Mouse (Mus musculus): Measurements from ENCODE around the gene Aqp6. TPM values are rescaled to one million over a fixed set of nuclear protein-coding genes. Genes with fewer than 3 reads are reported as not detected.

The Aqp6 gene
- polyA plus RNA-seq, 1 experiment = 0.46 TPM

- Histone ChIP-seq H3K27ac (ENCODE audit: insufficient read depth, low read length) (no peak overlapping the region), H3K4me1 (ENCODE audit: control insufficient read depth, insufficient read depth, low read length) (no peaks in the 10 kb centered on the region; the same call in 1 of the 2 replicates), H3K4me3 (ENCODE audit: insufficient read depth, low read length) (no peak overlapping the region)
- TF ChIP-seq CTCF (IDR thresholded peaks at IDR 0.05; ENCODE audit: extremely low read depth, insufficient read depth, low read length) (no peak), POLR2A (IDR thresholded peaks at IDR 0.05; ENCODE audit: extremely low read depth, insufficient read depth, low read length) (no peak)
Observed at GRCm38 (mm10) chr15:99584407-99585202, 16.6 kb upstream of the Aqp6 start.

- Histone ChIP-seq H3K27ac (ENCODE audit: insufficient read depth, low read length) (no peak overlapping the region), H3K4me3 (ENCODE audit: insufficient read depth, low read length) (no peak overlapping the region), H3K4me1 (ENCODE audit: control insufficient read depth, insufficient read depth, low read length) (no peaks in the 10 kb centered on the region; the same call in 1 of the 2 replicates)
- no peak for TF ChIP-seq CTCF (IDR thresholded peaks at IDR 0.05; ENCODE audit: extremely low read depth, insufficient read depth, low read length)
- no peak for TF ChIP-seq POLR2A (IDR thresholded peaks at IDR 0.05; ENCODE audit: extremely low read depth, insufficient read depth, low read length)
Observed at GRCm38 (mm10) chr15:99585741-99586140, 15.5 kb upstream of the Aqp6 start.

- Histone ChIP-seq H3K4me1 (ENCODE audit: control insufficient read depth, insufficient read depth, low read length) (no peaks in the 10 kb centered on the region; the same call in 1 of the 2 replicates), H3K4me3 (ENCODE audit: insufficient read depth, low read length) (no peak overlapping the region), H3K27ac (ENCODE audit: insufficient read depth, low read length) (no peak overlapping the region)
- no peak for TF ChIP-seq POLR2A (IDR thresholded peaks at IDR 0.05; ENCODE audit: extremely low read depth, insufficient read depth, low read length)
- TF ChIP-seq CTCF (IDR thresholded peaks at IDR 0.05; ENCODE audit: extremely low read depth, insufficient read depth, low read length) = no peak
Observed at GRCm38 (mm10) chr15:99586525-99586924, 14.7 kb upstream of the Aqp6 start.

- Histone ChIP-seq H3K4me1 (ENCODE audit: control insufficient read depth, insufficient read depth, low read length) (no peaks in the 10 kb centered on the region), H3K27ac (ENCODE audit: insufficient read depth, low read length) (no peak overlapping the region), H3K4me3 (ENCODE audit: insufficient read depth, low read length) (no peak overlapping the region)
- TF ChIP-seq POLR2A (IDR thresholded peaks at IDR 0.05; ENCODE audit: extremely low read depth, insufficient read depth, low read length) = no peak
- no peak for TF ChIP-seq CTCF (IDR thresholded peaks at IDR 0.05; ENCODE audit: extremely low read depth, insufficient read depth, low read length)
Observed at GRCm38 (mm10) chr15:99589237-99589636, 12.0 kb upstream of the Aqp6 start.

- TF ChIP-seq CTCF (IDR thresholded peaks at IDR 0.05; ENCODE audit: extremely low read depth, insufficient read depth, low read length) (no peak), POLR2A (IDR thresholded peaks at IDR 0.05; ENCODE audit: extremely low read depth, insufficient read depth, low read length) (no peak)
- no peak overlapping the region for H3K4me3 ChIP-seq (ENCODE audit: insufficient read depth, low read length)
Observed at GRCm38 (mm10) chr15:99589704-99590103, 11.5 kb upstream of the Aqp6 start.

GRCm38 (mm10) chr15:99590429-99591084 is 10.6 kb upstream of the Aqp6 start, which contains the start of gene Aqp5:
Aqp5 (plus strand) TSS chr15:99590782.
- Histone ChIP-seq H3K4me3 (ENCODE audit: insufficient read depth, low read length) (no peak within 1 kb of the TSS), H3K27ac (ENCODE audit: insufficient read depth, low read length) (no peak within 1 kb of the TSS), H3K4me1 (ENCODE audit: control insufficient read depth, insufficient read depth, low read length) (no peaks in the 10 kb centered on the region)
- no peak for TF ChIP-seq CTCF (IDR thresholded peaks at IDR 0.05; ENCODE audit: extremely low read depth, insufficient read depth, low read length)
- no peak for TF ChIP-seq POLR2A (IDR thresholded peaks at IDR 0.05; ENCODE audit: extremely low read depth, insufficient read depth, low read length)

More at GRCm38 (mm10) chr15:99589704-99590103, 11.5 kb upstream of the Aqp6 start:
- no peaks in the 10 kb centered on the region for H3K4me1 ChIP-seq (ENCODE audit: control insufficient read depth, insufficient read depth, low read length)
- H3K27ac ChIP-seq (ENCODE audit: insufficient read depth, low read length) = no peak overlapping the region

GRCm38 (mm10) chr15:99592177-99592576 is 9.0 kb upstream of the Aqp6 start:
- TF ChIP-seq CTCF (IDR thresholded peaks at IDR 0.05; ENCODE audit: extremely low read depth, insufficient read depth, low read length) = no peak
- TF ChIP-seq POLR2A (IDR thresholded peaks at IDR 0.05; ENCODE audit: extremely low read depth, insufficient read depth, low read length) = no peak
- Histone ChIP-seq H3K27ac (ENCODE audit: insufficient read depth, low read length) (no peak overlapping the region), H3K4me1 (ENCODE audit: control insufficient read depth, insufficient read depth, low read length) (no peaks in the 10 kb centered on the region), H3K4me3 (ENCODE audit: insufficient read depth, low read length) (no peak overlapping the region)

GRCm38 (mm10) chr15:99592877-99593276 is 8.3 kb upstream of the Aqp6 start:
- Histone ChIP-seq H3K4me1 (ENCODE audit: control insufficient read depth, insufficient read depth, low read length) (no peaks in the 10 kb centered on the region), H3K27ac (ENCODE audit: insufficient read depth, low read length) (no peak overlapping the region), H3K4me3 (ENCODE audit: insufficient read depth, low read length) (no peak overlapping the region)
- TF ChIP-seq CTCF (IDR thresholded peaks at IDR 0.05; ENCODE audit: extremely low read depth, insufficient read depth, low read length) (no peak), POLR2A (IDR thresholded peaks at IDR 0.05; ENCODE audit: extremely low read depth, insufficient read depth, low read length) (no peak)

- no peak overlapping the region for H3K4me3 ChIP-seq (ENCODE audit: insufficient read depth, low read length)
- no peak for TF ChIP-seq CTCF (IDR thresholded peaks at IDR 0.05; ENCODE audit: extremely low read depth, insufficient read depth, low read length)
- TF ChIP-seq POLR2A (IDR thresholded peaks at IDR 0.05; ENCODE audit: extremely low read depth, insufficient read depth, low read length) = no peak
- no peak overlapping the region for H3K27ac ChIP-seq (ENCODE audit: insufficient read depth, low read length)
- H3K4me1 ChIP-seq (ENCODE audit: control insufficient read depth, insufficient read depth, low read length) = no peaks in the 10 kb centered on the region
Observed at GRCm38 (mm10) chr15:99594951-99595350, 6.2 kb upstream of the Aqp6 start.

All from cortical plate, adult 2 months (tissue).